Mouse (Mus musculus) stomach, postnatal 0 days (tissue): ENCODE measurements at regions not wholly inside any gene's neighbourhood (a gene's known extent, or its start where the extent isn't known, plus 50 kb on each side); places are given as distances from the start of the nearest gene placed in this dataset.

ENCODE experiments used
- ATAC-seq: fragments of 200-750 bp; cut with Nextera tagmentation; 2 replicates; pipeline ENCODE4 v1.8.0; 2017; ENCODE audit not compliant: low FRiP score, low TSS enrichment
- DNase-seq: peaks from one replicate; pipeline ENCODE4 v3.0.0-alpha.2; 2016; ENCODE audit warnings: low spot score
- H3K27ac ChIP-seq: fragments of 300-500 bp; sonication (generic); replicated peaks from 2 replicates; pipeline ENCODE4 v1.5.1; 2014; ENCODE audit warnings: mild to moderate bottlenecking, control low read depth
- H3K27me3 ChIP-seq: fragments of 300-500 bp; sonication (generic); 2 replicates; pipeline ENCODE4 v1.6.1; 2014; ENCODE audit warnings: low read length; ENCODE audit not compliant: control insufficient read depth, insufficient read depth
- H3K36me3 ChIP-seq: fragments of 300-500 bp; sonication (generic); 2 replicates; pipeline ENCODE4 v1.6.1; 2014; ENCODE audit warnings: low read length, mixed read lengths; ENCODE audit not compliant: control insufficient read depth, insufficient read depth
- H3K4me1 ChIP-seq: fragments of 300-500 bp; sonication (generic); replicated peaks from 2 replicates; pipeline ENCODE4 v1.6.1; 2014; ENCODE audit warnings: antibody characterized with exemption; ENCODE audit not compliant: control insufficient read depth, insufficient read depth
- H3K4me2 ChIP-seq: fragments of 300-500 bp; sonication (generic); replicated peaks from 2 replicates; pipeline ENCODE4 v1.6.1; 2014; ENCODE audit warnings: low read depth, mild to moderate bottlenecking, control low read depth, moderate library complexity
- H3K4me3 ChIP-seq: fragments of 300-500 bp; sonication (generic); 2 replicates; pipeline ENCODE4 v1.5.1; 2014; ENCODE audit warnings: low read depth, low read length, control low read depth
- H3K9ac ChIP-seq: fragments of 300-500 bp; sonication (generic); 2 replicates; pipeline ENCODE4 v1.6.1; 2014; ENCODE audit warnings: mild to moderate bottlenecking, low read length, control low read depth, mixed read lengths
- H3K9me3 ChIP-seq: fragments of 300-500 bp; sonication (generic); 2 replicates; pipeline ENCODE4 v1.6.1; 2016; ENCODE audit warnings: low read length; ENCODE audit not compliant: control insufficient read depth
- CTCF ChIP-seq: IDR thresholded peaks from 2 replicates; pipeline ENCODE4 v1.5.1; 2016; ENCODE audit warnings: antibody characterized with exemption, low read depth, mild to moderate bottlenecking, moderate library complexity
- EP300 ChIP-seq: optimal IDR thresholded peaks from 2 replicates; pipeline ENCODE3; 2016; ENCODE audit warnings: antibody characterized with exemption
- WGBS: fragments of 180-500 bp; shearing (Covaris S2); extraction: QIAGEN DNeasy Blood & Tissue Kit; methylation state at CpG from one replicate; pipeline ENCODE4 v1.1.7; 2014; 5-methylcytosine and 5-hydroxymethylcytosine counted together

- ATAC-seq: no peak
- no peak for TF ChIP-seq CTCF
- no peaks in the 10 kb centered on the region for H3K4me1 ChIP-seq
- H3K27ac ChIP-seq: no peak overlapping the region
- no peaks in the 10 kb centered on the region for H3K27me3 ChIP-seq
- 98% methylated on average over 5 of the region's 5 CpGs for WGBS
- no peak for DNase-seq
- no peak overlapping the region for H3K4me2 ChIP-seq
- H3K36me3 ChIP-seq: no peaks in the 10 kb centered on the region
- no peak overlapping the region for H3K4me3 ChIP-seq
- no peak overlapping the region for H3K9ac ChIP-seq
- H3K9me3 ChIP-seq: no peaks in the 10 kb centered on the region
Measured at GRCm38 (mm10) chrX:95291676-95292075, 95.0 kb upstream of the Arhgef9 start.

GRCm38 (mm10) chrX:95282038-95282437, 85.4 kb upstream of the Arhgef9 start:
- DNase-seq: no peak

GRCm38 (mm10) chrX:95253517-95253916, 56.9 kb upstream of the Arhgef9 start:
- Histone ChIP-seq H3K4me1 (no peaks in the 10 kb centered on the region), H3K4me2 (no peak overlapping the region), H3K9ac (no peak overlapping the region), H3K4me3 (no peak overlapping the region), H3K9me3 (no peaks in the 10 kb centered on the region), H3K27me3 (no peaks in the 10 kb centered on the region), H3K36me3 (no peaks in the 10 kb centered on the region), H3K27ac (no peak overlapping the region)
- DNase-seq (peak; percentile 13), ATAC-seq (no peak)
- 32% methylated on average over 13 of the region's 13 CpGs for WGBS
- TF ChIP-seq CTCF (peak; percentile 70), EP300 (no peak)

More at GRCm38 (mm10) chrX:95282038-95282437, 85.4 kb upstream of the Arhgef9 start:
- ATAC-seq: no peak
- H3K27me3 ChIP-seq: no peaks in the 10 kb centered on the region
- H3K27ac ChIP-seq: no peak overlapping the region
- H3K9me3 ChIP-seq: no peaks in the 10 kb centered on the region
- 54% methylated on average over 5 of the region's 5 CpGs for WGBS
- TF ChIP-seq CTCF (no peak), EP300 (no peak)
- H3K4me3 ChIP-seq: no peak overlapping the region
- no peaks in the 10 kb centered on the region for H3K4me1 ChIP-seq
- no peak overlapping the region for H3K9ac ChIP-seq
- no peaks in the 10 kb centered on the region for H3K36me3 ChIP-seq
- H3K4me2 ChIP-seq: no peak overlapping the region
